ENCODE assay signal across 11 mouse cellular contexts in the genomic region with DNA sequence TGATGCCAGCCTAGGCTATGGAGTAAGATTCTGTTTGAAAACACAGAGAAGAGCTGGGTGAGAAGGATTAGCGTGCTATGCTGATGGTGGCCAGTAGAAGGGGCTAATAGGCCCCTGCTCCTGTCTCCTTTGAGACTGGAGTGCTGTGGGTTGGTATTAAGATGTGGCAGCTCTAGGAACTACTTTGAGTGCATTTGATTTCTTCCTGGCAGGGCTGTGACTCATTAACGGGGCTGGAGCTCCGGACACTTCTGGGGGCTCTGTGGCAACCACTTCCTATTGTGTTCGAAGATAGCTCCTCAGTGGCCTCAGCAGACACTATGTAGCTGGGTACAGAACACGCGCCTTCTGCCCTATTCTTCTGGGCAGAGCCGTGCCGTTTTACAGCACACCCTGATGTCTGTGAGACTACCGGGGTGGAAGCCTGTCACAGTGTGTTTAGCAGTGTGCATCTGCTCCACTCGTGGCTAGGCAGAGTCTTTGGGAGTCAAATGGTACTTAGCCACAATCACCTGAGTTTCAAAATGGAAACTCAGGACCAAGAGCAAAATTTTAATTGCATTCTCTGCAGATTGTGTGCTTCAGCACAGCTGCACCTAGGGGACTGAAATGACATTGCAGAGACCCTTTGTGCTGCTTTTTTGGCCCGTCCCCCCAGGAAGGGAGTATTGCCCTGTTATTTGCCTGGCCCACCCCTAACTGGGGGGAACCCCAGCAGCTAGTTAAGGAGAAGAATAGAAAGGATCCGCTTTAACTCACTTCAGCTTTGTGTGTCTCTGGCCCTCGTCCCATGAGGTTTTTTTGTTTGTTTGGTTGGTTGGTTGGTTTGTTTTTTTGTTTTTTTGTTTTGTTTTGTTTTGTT. TPM values are rescaled to one million over a fixed set of nuclear protein-coding genes. Genes with fewer than 3 reads are reported as not detected.
A peak's percentile ranks its signal among the peaks of the same experiment; 100 is the strongest.
DNase-seq lines count a peak whose midpoint lies in the region; ATAC-seq and TF ChIP-seq lines count a peak whose summit lies in the region.
"Had no signal": no experiment of that assay in that cellular context is flagged by ENCODE, and none has a peak within 500 bp of the region (broad histone marks: within the 10 kb centered on the region; RNA-seq: fewer than 3 reads in every experiment).

No protein-coding gene starts in this region.

- TF ChIP-seq POLR2A in bone marrow macrophage, adult 2 months (IDR thresholded peaks at IDR 0.05; ENCODE audit: borderline replicate concordance, low read depth, low read length), result no peak

- DNase-seq in frontal cortex, postnatal 25 days (ENCODE audit: low spot score in 2 of 2), result no peak
- peak; percentile 64 for DNase-seq in A20 (ENCODE audit: low read depth, low spot score)
- DNase-seq in left cerebral cortex, postnatal 36 days (ENCODE audit: low spot score in 2 of 2), result no peak
- DNase-seq in heart, adult 11 months, result no peak
- DNase-seq in cerebellum, postnatal 36 days, result no peak

- H3K4me1 ChIP-seq in bone marrow macrophage, adult 2 months (ENCODE audit: control insufficient read depth, insufficient read depth, low read length), result peaks cover 38% of the 10 kb centered on the region
- H3K4me1 ChIP-seq in megakaryocyte, embryonic 14.5 days, result peaks cover 20% of the 10 kb centered on the region
- H3K4me1 ChIP-seq: liver, embryonic 15.5 days had no signal

- intact Hi-C loops in left cerebral cortex, postnatal 36 days (cut with DNase I), result loop anchor here (5.0 kb wide), 1 partner anchor 97 kb away; no protein-coding TSS in a partner anchor

- peaks cover 59% of the 10 kb centered on the region for H3K27me3 ChIP-seq in megakaryocyte, embryonic 14.5 days (replicated peaks)

- no peaks in the 10 kb centered on the region for H3K36me3 ChIP-seq in megakaryocyte, embryonic 14.5 days (replicated peaks; ENCODE audit: low read length)
- H3K36me3 ChIP-seq: heart, embryonic 12.5 days; liver, embryonic 15.5 days had no signal

- H3K9me3 ChIP-seq in megakaryocyte, embryonic 14.5 days, result no peaks in the 10 kb centered on the region
- H3K9me3 ChIP-seq: heart, embryonic 12.5 days; liver, embryonic 15.5 days had no signal

- ATAC-seq in frontal cortex, adult (ENCODE audit: low TSS enrichment), result peak; percentile 69

- 0 out of 2 replicates have a peak overlapping the region, but pooled peaks have one; percentile 5 for H3K4me3 ChIP-seq in bone marrow macrophage, adult 2 months (ENCODE audit: insufficient read depth, low read length)
- peak overlapping the region; percentile 68 for H3K4me3 ChIP-seq in megakaryocyte, embryonic 14.5 days (replicated peaks)
- H3K4me3 ChIP-seq: erythroblast, embryonic 14.5 days; heart, embryonic 12.5 days; liver, embryonic 15.5 days had no signal

- no peak overlapping the region for H3K27ac ChIP-seq in bone marrow macrophage, adult 2 months (ENCODE audit: insufficient read depth, low read depth, low read length)
- H3K27ac ChIP-seq: liver, embryonic 15.5 days had no signal

- TF ChIP-seq CTCF in bone marrow macrophage, adult 2 months (IDR thresholded peaks at IDR 0.05; ENCODE audit: low read depth, low read length), result peak; percentile 13; the same call in 1 of the 2 replicates

RNA-seq across cellular contexts. Expression of a gene that starts 26.6 kb away (rescaled TPM):
- polyA plus RNA-seq in bone marrow macrophage, adult 2 months (2012; ENCODE audit: insufficient read depth, insufficient read length, missing spikeins), result not detected in 2 replicates
- not detected in 2 replicates for polyA plus RNA-seq in megakaryocyte, embryonic 14.5 days (2012; ENCODE audit: insufficient read depth, low replicate concordance)
- under 1 TPM; 0.25 to 0.43 TPM for total RNA-seq in left cerebral cortex, postnatal 36 days (2021)
- polyA plus RNA-seq: erythroblast, embryonic 14.5 days; heart, embryonic 12.5 days had no signal

RNA-seq across cellular contexts. Expression of a gene that starts 54.5 kb away (rescaled TPM):
- 29.1 and 31.7 TPM in 2 replicates for polyA plus RNA-seq in bone marrow macrophage, adult 2 months (2012; ENCODE audit: insufficient read depth, insufficient read length, missing spikeins)
- polyA plus RNA-seq in megakaryocyte, embryonic 14.5 days (2012; ENCODE audit: insufficient read depth, low replicate concordance), result 1.5 TPM in 1 of 2 replicates, not detected in the other
- 1 to 10 TPM; 1.5 to 1.8 TPM for total RNA-seq in left cerebral cortex, postnatal 36 days (2021)
- polyA plus RNA-seq: erythroblast, embryonic 14.5 days had no signal

Comparison
In these comparisons a context has a peak if more than half of its experiments do, and no peak if none do; other contexts are left out.
1. RNA of a gene that starts 54.5 kb away (polyA plus RNA-seq): 29.1 to 31.7 TPM in bone marrow macrophage, adult 2 months; 1.5 TPM in megakaryocyte, embryonic 14.5 days; every median in the first group is over 10 times any median in the second.